Mouse (Mus musculus): ENCODE measurements around the gene Larp1b.

- TF ChIP-seq CTCF (IDR thresholded peaks at IDR 0.05; ENCODE audit: control insufficient read depth, insufficient read depth, insufficient read length): no peak
- no peak for TF ChIP-seq MAX (IDR thresholded peaks at IDR 0.05)
- no peak for TF ChIP-seq MYOD1 (IDR thresholded peaks at IDR 0.05; ENCODE audit: control insufficient read depth, insufficient read length, low read depth)
- no peak for TF ChIP-seq CEBPB (IDR thresholded peaks at IDR 0.05; ENCODE audit: low read depth)
- TF ChIP-seq MYOG (IDR thresholded peaks at IDR 0.05; ENCODE audit: control insufficient read depth, extremely low read depth, insufficient read length): no peak
- TF ChIP-seq USF1 (IDR thresholded peaks at IDR 0.05; ENCODE audit: low read depth): no peak
Measured at GRCm38 (mm10) chr3:41020687-41021086, 71.1 kb downstream of the Larp1b start.

All from C2C12 (cell line).